Mouse (Mus musculus) megakaryocyte progenitor cell, adult 5-6 weeks (primary cell): ENCODE results near the gene Rtn1. TPM values are rescaled to one million over a fixed set of nuclear protein-coding genes. Genes with fewer than 3 reads are reported as not detected.

Experiments used
- ATAC-seq: replicated peaks from 2 replicates; pipeline ENCODE4 v1.8.0; 2016; ENCODE audit warnings: mild to moderate bottlenecking, moderate TSS enrichment, inconsistent platforms; ENCODE audit not compliant: poor library complexity
- total RNA-seq, 2 experiments: library from RNA; stranded (forward) in 1 of 2; stranded (reverse) in 1 of 2; fragments of 157-497, 149-512 nt in 1 of 2; fragments of 200-1000 nt in 1 of 2; gene quantifications; 2 replicates each; pipeline versions ENCODE4 v1.2.3 to v1.2.4; 2015 to 2017

The Rtn1 gene
- total RNA-seq (2015) (0.02 TPM in 1 of 2 replicates, not detected in the other), total RNA-seq (2017) (0.07 TPM in 1 of 2 replicates, not detected in the other)

DNA sequence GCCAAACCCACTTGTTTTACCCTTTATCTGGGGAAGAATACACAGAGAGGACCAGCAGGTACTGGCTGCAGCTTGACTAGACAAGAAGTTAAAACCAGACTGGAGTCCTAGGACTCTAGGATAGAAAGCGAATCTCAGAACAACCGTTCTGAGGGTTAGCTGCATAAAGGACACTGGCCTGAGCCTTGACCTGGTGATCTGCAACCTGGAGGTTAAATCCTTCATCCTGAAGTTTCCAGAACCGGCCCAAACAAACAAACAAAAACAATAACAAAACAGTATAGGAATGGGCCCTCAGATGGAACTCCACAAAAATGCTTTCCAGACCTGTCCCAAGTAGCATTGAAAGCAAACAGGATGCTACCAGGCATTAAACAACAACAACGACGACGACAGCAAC, at the start of gene Rtn1:
TSS of gene Rtn1 (minus strand) at position 101 of the 400 bp plus-strand sequence.
- no peak for ATAC-seq

DNA sequence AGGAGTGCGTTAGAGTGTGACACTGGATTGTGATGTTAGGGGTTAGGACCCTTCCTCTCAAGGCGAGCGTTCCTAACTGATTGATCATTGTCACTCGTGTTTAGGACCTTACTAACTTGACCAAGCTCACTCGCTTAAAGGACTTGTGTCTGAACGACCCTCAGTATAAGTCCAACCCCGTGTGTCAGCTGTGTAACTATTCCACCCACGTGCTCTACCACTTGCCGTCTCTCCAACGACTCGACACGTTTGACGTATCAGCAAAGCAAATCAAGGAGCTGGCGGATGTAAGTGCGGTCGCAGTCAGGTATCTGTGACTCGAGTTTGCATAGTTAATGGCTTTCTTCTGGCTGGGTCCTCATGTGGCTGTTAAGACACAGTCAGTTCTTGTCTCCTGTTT, 45.1 kb upstream of the Rtn1 start:
- ATAC-seq = no peak

DNA sequence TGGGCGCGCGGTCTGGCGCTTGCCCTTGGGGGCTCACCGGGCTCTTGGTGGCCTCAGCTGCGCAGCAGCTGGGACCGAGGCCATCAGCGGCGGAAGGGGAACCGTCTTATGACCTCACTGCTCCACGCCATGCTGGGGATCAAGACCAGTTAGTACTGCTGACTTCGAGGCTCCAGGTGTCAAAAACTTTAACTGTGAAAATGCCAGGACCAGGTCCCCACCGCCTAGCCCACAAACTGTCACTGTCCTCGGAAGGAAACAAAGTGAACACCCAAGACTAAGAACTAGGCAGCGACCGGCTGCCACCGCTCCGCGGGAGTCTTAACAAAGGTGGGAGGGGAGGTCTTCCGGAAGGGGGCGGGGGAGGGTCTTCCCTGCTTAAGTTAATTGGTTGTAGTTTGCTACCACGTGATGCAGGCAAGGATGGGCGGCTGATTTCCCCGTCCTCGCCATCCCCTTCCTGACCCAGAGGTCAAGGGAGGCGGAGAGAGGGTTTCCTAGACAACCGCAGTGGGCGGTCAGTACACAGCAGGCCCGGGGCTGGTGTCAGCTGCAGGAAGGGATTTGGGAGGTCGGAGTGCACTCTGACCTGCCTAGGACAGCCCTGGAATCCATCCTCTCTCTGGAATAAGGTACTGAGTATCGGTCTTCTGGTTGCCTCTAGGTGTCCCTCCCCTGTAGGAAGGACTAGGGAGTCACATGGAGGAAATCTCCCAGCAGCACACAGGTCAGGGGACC, 33.2 kb upstream of the Rtn1 start, which contains the start of gene Lrrc9:
TSS of gene Lrrc9 (plus strand) at position 28 of the 738 bp plus-strand sequence.
- peak; percentile 78 for ATAC-seq

DNA sequence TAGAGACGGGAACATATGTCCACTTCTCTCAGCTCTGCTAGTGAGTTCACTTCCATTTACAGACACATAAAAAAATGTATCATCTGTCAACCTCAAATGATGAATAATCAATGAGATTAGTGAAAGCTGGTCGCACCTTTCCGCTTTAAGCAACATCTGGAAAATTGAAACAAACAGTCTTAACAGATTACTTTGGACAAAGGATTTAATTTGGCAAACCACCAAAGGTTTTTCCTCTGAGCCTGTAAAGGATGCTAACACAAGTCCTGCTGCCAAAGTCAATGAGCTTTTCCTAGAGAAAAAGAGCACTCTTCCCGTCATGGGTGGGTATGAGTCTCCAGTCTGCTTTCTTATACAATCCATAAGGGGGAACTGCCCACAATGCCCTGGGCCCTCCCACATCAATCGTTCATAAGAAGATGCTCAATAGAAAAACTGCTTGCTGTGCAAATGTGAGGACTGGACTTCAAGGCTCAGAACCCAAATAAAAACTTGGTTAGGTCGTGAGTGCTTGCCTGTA, 30.2 kb upstream of the Rtn1 start:
- ATAC-seq = no peak

DNA sequence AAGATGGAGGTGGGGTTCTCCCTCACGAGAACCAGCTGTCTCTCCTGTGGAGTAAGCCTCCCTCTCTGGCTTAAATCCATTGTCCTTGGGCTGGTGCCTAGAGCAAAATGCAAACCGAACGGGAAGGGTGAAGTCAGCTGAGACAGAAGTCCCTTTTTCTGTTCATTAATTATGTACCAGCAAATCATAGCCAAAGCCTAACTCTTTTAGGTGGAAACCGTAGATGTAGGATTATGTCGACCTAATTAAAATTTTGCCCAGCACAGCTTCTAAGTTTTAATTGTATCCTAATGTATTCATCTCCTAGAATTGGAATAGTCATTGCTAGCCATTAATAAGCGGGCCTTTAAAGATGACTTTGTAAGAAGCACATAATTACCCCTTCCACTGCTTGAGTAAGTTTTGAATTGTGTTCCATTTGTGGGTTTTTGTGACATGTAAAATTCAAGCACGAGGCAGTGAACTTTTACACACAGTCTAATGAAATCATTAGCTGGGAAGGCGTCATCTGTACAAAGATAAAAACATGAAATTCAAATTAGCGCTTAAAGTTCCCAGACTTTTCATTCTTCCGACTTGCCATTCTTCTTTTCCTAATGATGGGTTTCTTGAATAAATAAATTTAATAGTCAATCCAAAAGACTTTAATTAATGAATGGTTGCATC, 29.0 kb upstream of the Rtn1 start:
- ATAC-seq = no peak

DNA sequence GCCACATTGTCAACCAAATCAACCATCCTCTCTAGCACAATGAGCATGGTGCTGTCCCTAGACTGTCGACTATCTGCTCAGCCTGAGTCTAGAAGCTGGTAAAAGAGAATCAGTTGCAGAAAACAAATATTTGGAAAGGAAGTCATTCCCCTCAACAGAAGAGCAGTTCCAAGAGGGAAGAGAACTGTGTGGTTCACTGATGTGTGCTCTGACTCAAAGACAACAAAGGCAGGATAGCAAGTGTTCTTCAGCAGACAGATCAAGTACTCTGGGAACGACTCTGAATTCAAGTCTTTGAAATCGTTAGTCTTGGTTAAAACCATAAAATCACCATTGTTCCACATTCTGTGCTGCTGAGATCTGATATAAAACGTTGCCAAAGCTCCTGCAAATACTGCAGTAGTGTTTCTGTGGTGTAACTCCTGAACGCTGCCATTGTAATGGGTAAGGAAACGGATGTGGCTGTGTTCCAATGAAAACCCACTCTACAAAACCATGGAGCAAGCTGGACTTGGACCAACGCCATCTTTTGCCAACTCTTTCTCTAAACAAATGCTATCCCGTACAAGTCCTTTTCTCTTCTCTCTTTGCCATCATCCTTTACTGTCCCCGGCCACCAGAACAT, 24.5 kb upstream of the Rtn1 start:
- no peak for ATAC-seq

DNA sequence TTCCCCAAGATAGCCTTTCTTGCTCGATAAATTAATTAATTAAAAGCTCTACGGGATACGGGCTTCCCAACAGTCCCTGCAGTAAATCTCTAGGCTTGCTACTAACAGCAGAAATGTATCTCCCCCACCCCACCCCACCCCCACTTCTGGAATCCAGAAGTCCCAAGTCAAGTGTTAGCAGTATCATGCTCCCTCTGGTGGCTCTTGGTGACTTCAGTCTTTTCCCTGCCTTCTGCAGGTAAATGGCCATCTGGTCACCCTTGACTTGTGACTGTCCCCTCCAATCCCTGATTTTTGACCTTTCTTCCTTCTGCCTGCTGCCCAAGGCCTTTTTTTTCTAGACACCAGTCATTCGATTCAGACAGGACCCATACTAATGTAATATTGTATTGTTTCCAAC, 23.4 kb upstream of the Rtn1 start:
- ATAC-seq = no peak

DNA sequence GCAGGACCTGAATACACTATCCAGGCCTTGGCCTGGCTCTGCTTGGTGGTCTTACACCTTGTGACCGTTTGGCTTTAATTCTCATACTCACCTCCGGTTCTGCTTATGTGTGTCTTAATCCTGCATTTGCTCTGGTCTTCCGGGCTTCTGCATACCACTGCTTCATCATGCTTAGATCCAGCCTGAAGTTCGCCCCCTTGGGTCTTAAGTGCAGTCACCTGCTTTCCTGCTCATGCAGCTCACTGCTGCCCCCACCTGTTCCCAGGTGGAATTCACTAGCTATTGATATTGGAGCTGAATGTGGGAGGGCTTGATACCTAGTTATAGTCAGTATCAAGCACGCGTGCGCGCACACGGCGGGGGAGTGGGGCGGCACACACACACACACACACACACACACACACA, 18.9 kb upstream of the Rtn1 start:
- peak; percentile 87 for ATAC-seq

DNA sequence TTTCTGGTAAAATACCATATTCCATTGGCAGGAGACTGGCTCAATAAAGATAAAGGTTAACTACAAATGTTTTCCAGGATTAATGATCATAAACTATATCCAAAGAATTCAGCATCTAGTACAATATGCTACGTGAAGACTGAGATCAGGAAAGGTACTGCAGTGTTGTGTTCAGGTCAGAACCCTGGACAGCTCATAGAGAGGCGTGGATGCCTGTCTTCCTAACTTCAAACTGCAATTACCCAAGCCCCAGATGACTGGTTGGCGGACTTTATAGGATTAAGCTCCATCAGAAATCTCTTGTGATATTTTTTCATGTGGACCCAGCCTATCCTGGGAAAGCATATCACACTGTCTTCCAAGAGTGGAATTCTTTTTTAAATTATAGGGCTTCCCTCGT, 13.8 kb upstream of the Rtn1 start:
- ATAC-seq = no peak

DNA sequence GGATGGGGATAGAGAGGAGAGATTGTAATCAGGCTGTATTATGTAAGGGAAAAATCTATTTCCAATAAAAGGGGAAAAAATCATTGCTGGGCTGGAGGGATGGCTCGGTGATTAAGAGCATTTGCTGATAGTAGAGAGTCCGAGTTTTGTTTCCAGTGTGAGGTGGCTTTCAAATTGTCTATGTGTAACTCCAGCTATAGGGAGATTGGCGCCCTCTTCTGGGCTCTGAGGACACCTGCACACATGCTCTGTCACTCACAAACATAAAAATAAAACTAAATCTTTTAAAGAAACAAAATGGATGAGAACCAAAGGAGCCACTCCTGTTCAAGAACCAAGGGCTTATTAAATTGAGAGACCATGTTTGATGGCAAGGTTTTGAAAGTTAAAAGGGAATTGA, 8.9 kb upstream of the Rtn1 start:
- 0 out of 2 replicates have a peak, but pooled peaks have one; percentile 44 for ATAC-seq

DNA sequence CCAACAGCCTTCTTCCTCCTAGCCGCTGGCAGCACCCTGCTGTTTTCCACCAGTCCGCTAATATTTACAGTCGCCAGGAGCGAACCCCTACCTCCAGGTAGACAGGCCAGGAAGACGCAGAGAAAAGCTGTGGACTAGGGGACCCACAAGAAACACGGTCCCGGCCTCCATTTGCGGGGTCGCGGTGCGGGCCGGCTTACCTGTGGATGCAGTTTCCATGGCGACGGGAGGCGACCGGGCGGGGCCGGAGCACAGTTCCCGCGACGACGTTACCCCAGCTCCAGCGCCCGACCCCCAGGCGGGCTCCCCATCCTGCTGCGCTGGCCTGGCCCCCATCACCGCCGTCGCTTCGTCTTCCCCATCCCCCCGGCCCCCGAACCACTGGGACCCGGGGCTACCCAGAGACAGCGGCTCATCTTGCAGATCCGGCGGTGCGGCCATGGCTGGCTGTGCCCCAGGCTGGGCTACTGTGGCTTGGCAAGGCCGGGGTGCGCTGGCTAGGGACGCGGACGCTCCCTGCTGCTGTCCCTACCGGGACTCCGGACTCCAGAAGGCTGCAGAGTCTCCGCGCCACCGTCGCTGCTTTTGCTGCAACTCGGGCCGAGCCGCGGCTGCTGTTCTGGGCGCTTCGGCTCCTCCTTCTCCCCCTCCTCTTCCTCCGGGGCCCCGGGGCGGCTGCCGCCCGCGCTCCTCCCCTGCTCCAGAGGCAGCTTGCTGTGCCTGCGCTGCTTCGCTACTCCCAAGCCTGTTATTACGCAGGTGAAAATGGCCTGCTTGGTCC, 553 bp downstream of the Rtn1 start:
- ATAC-seq = peak; percentile 58

DNA sequence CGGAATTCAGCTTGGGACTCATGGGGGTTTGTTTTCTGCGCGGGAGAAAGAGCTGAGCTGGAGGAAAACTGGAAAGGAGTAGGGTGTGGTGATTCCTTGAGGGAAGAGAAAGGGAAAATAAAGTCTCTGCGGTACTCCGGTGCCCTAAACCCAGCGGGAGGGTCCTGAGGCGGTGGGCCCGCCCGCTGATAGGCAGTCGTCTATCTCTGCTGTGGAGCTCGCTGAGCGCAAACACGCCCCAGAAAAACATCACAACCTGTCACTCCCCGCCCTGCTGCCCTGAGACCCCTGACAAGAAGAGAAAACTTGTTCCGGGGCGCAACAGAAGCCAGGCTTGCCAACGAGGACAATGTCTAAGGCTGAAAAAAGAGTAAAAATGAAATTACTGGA, 1.1 kb downstream of the Rtn1 start:
- no peak for ATAC-seq

DNA sequence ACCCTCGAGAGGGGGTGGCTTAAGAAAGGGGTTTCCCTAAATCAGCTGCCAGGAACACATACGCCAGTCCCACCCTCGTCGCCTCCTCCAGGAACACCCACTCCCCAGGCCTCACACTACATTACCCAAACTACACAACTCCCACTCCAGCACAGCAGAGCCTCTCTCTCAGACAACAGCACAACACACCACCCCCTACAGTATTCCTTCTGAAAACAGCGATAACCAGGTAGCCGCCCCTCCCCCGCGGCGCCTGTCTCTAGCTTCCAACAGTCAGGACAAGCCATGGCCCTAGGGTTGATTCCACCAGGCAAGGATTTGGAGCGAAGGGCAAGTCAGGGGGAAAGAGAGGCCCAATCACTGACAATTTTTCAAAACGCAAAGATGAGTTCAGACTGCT, 1.7 kb downstream of the Rtn1 start:
- ATAC-seq = no peak

DNA sequence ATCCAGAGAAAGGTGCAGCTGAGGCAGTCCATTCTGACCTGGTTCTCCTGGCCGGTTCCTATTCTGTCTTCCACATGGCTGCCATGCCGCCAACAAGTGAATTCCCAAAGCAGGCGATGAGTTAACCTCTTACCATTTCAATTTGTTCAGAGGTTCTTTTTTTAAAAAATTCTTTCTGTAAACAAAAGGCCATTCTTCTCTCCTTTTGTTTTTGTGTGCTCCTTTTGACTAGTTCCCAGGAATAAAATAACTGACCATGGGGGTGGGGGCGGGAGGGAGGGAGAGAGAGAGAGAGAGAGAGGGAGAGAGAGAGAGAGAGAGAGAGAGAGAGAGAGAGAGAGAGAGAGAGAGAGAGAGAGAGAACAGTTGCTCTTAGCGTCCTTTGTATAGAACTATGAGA, 3.8 kb downstream of the Rtn1 start:
- ATAC-seq = no peak

DNA sequence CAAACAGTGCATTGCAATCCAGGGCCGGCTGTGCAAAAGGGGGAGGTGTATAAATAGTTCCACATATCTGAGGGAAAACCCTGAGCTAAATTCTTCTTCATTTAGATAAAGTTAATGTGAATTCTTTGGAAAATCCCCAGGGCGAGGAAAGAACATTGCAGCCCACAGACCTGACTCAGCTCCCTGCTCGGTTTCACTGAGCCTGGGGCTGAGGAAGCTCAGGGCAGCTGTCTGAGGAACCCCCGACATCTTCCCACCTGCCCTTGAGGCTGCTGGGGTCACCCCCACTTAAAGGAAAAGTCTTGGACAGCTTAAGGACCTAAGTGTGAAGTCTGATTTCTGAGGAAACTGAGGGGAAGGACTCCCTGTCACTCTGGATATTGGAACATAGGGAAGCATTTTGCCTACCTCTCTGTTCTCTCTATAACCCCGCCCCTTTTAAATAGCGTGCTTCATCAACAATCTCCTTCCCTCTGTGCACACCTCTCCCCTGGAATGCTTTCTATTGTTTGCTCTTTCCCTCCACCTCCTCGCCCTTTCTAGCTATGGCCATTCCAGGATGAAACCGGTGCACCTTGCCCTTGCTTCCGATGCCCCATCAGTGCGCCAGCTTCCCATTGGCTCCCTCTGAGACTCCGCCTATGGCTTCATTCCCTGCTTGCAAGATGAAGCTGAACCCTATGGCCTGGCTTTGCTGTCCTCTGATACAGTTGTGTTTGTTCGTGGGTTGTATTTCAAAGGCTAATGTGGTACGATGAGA, 15.6 kb downstream of the Rtn1 start:
- ATAC-seq = no peak

DNA sequence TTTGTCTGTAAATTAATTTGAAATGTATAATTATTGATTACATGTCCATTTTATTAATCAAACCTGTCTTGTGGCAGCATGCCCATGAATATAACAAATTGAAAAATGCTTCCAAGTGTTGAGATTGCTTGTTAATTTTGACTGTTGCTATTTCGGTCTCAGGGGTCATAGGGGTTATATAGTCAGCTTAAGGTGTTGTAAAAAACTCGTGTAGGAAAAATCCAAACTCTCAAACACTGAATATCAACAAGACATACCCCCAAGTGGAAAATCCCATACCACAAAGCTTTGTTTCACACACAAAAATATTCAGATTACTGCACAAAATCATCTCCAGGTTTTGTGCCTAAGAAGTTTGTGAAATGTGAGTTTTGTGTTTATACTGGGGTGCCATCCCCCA, 18.5 kb downstream of the Rtn1 start:
- ATAC-seq = no peak

DNA sequence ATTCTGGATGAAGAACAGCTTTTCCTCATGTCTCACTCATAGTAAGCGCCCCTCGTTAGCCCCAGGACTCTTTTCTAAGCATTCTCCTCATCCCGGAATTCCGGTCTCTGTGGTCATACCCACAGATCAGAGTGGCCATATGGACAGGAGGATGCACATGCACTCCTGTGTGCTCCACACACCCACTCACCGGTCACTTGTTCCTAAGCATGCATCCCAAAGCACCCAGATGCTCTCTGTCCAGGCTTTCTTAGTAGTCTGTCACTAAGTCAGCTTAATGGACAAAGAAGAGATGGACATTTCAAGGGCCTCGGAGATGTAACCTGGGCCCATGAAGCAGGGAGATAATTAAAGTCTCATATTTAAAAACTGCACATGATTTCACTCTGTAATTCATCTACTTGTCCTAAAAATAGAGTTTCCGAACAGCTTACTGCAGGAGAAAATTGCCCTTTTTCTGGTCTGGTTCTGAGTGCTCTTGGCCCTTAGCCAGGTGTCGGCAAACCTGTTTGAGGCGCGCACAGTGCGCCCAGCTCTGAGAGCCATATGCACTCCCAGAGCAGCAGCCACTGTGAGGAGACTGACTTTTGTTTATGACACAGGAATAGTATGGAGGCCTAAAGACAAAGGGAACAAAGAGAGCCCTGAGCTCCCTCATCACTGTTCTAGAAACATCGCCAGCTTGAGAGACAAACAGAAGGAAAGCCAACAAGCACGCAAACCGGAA, 19.3 kb downstream of the Rtn1 start:
- no peak for ATAC-seq

DNA sequence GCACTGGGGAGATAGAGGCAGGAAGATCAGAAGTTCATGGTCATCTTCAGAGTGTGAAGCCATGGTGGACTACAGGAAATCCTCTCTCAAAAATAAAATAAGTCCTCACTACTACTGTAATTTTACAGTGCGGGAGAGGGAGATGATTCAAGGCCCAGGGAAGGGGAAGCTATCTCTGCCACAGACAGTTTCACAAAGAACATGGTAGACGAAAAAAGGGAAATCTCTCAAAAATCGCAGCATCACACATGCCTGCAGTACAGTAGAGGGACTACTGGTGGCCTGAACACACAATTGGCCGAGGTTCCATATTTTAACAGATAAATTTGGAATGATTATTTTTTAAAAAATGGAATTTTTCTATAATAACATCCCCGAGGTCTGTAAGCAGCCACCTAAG, 20.0 kb downstream of the Rtn1 start:
- ATAC-seq = peak; percentile 46; the same call in 1 of the 2 replicates

DNA sequence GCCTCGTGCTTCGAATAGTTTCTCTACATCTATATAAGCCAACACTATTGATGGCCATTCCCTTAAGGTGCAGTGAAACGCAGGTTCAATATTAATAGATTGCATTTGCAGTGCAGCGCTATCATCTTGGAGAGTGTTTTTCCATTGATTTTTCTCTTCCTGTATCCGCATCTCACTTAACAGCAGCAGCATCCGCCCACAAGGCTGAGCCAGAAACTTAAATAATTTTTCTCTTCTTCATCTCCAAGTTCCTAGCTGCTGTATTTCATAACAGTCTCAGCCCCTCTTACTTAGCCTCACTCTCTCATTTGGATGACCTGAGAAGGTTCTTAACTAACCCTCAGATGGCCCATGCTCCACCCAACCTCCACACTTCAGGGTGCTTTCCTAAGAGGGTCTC, 20.7 kb downstream of the Rtn1 start:
- no peak for ATAC-seq

DNA sequence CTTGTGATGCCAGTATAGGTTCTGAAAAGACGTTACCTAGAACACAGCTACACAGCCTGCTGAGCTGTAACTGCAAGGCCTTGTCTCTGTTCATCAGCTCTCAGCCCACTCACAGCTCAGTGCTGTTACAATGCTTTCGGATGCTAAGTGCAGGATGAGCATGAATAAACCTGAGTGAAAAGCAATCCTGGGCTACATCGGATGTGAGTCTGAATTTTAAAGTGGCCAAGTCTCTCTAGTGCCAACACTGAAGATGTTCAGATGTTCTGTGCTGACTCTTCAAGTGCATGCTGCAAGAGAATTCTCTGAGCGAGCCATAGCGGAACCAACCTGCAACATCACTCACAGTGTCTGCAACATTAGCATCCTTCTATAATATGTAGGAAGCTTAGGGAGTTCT, 32.5 kb downstream of the Rtn1 start:
- no peak for ATAC-seq
